Mouse (Mus musculus) stomach, postnatal 0 days (tissue): Measurements from ENCODE around the gene Dhrs7b. TPM values are rescaled to one million over a fixed set of nuclear protein-coding genes. Genes with fewer than 3 reads are reported as not detected.

Source experiments
- ATAC-seq: fragments of 200-750 bp; cut with Nextera tagmentation; 2 replicates; pipeline ENCODE4 v1.8.0; 2017; ENCODE audit not compliant: low FRiP score, low TSS enrichment
- DNase-seq: peaks from one replicate; pipeline ENCODE4 v3.0.0-alpha.2; 2016; ENCODE audit warnings: low spot score
- H3K27ac ChIP-seq: fragments of 300-500 bp; sonication (generic); replicated peaks from 2 replicates; pipeline ENCODE4 v1.5.1; 2014; ENCODE audit warnings: mild to moderate bottlenecking, control low read depth
- H3K27me3 ChIP-seq: fragments of 300-500 bp; sonication (generic); 2 replicates; pipeline ENCODE4 v1.6.1; 2014; ENCODE audit warnings: low read length; ENCODE audit not compliant: control insufficient read depth, insufficient read depth
- H3K36me3 ChIP-seq: fragments of 300-500 bp; sonication (generic); 2 replicates; pipeline ENCODE4 v1.6.1; 2014; ENCODE audit warnings: low read length, mixed read lengths; ENCODE audit not compliant: control insufficient read depth, insufficient read depth
- H3K4me1 ChIP-seq: fragments of 300-500 bp; sonication (generic); replicated peaks from 2 replicates; pipeline ENCODE4 v1.6.1; 2014; ENCODE audit warnings: antibody characterized with exemption; ENCODE audit not compliant: control insufficient read depth, insufficient read depth
- H3K4me2 ChIP-seq: fragments of 300-500 bp; sonication (generic); replicated peaks from 2 replicates; pipeline ENCODE4 v1.6.1; 2014; ENCODE audit warnings: low read depth, mild to moderate bottlenecking, control low read depth, moderate library complexity
- H3K4me3 ChIP-seq: fragments of 300-500 bp; sonication (generic); 2 replicates; pipeline ENCODE4 v1.5.1; 2014; ENCODE audit warnings: low read depth, low read length, control low read depth
- H3K9ac ChIP-seq: fragments of 300-500 bp; sonication (generic); 2 replicates; pipeline ENCODE4 v1.6.1; 2014; ENCODE audit warnings: mild to moderate bottlenecking, low read length, control low read depth, mixed read lengths
- H3K9me3 ChIP-seq: fragments of 300-500 bp; sonication (generic); 2 replicates; pipeline ENCODE4 v1.6.1; 2016; ENCODE audit warnings: low read length; ENCODE audit not compliant: control insufficient read depth
- CTCF ChIP-seq: IDR thresholded peaks from 2 replicates; pipeline ENCODE4 v1.5.1; 2016; ENCODE audit warnings: antibody characterized with exemption, low read depth, mild to moderate bottlenecking, moderate library complexity
- EP300 ChIP-seq: optimal IDR thresholded peaks from 2 replicates; pipeline ENCODE3; 2016; ENCODE audit warnings: antibody characterized with exemption
- WGBS: fragments of 180-500 bp; shearing (Covaris S2); extraction: QIAGEN DNeasy Blood & Tissue Kit; methylation state at CpG from one replicate; pipeline ENCODE4 v1.1.7; 2014; 5-methylcytosine and 5-hydroxymethylcytosine counted together
- polyA plus RNA-seq: library from polyadenylated mRNA; unstranded; fragments of >200 nt; fragmentation: Nextera tagmentation; extraction: Ambion mirVana; gene quantifications from 2 replicates; pipeline ENCODE4 v1.2.1, GENCODE M21; 2015

Dhrs7b gene
- polyA plus RNA-seq, 1 experiment from 2014 or later: 28.0 TPM

GRCm38 (mm10) chr11:60906449-60906848, 76.0 kb downstream of the Dhrs7b start:
- no peak overlapping the region for H3K27ac ChIP-seq
- TF ChIP-seq CTCF: no peak
- TF ChIP-seq EP300: no peak
- 84% methylated on average over 4 of the region's 4 CpGs for WGBS

GRCm38 (mm10) chr11:60908073-60908472, 77.6 kb downstream of the Dhrs7b start:
- ATAC-seq (no peak), DNase-seq (no peak)
- peak; percentile 56 for TF ChIP-seq CTCF
- TF ChIP-seq EP300: no peak
- Histone ChIP-seq H3K4me2 (no peak overlapping the region), H3K36me3 (peaks cover 11% of the 10 kb centered on the region), H3K4me3 (no peak overlapping the region), H3K9me3 (no peaks in the 10 kb centered on the region), H3K27me3 (no peaks in the 10 kb centered on the region), H3K27ac (no peak overlapping the region), H3K9ac (no peak overlapping the region), H3K4me1 (peaks cover 6% of the 10 kb centered on the region)
- WGBS: 67% methylated on average over 3 of the region's 3 CpGs

More at GRCm38 (mm10) chr11:60906449-60906848, 76.0 kb downstream of the Dhrs7b start:
- Histone ChIP-seq H3K27me3 (no peaks in the 10 kb centered on the region), H3K4me3 (no peak overlapping the region), H3K4me2 (no peak overlapping the region), H3K9ac (no peak overlapping the region), H3K9me3 (no peaks in the 10 kb centered on the region), H3K4me1 (no peaks in the 10 kb centered on the region), H3K36me3 (peaks cover 11% of the 10 kb centered on the region)
- DNase-seq: no peak
- ATAC-seq: no peak

- no peak for ATAC-seq
- WGBS: 67% methylated on average over 1 of the region's 1 CpGs
Observed at GRCm38 (mm10) chr11:60909626-60910025, 79.2 kb downstream of the Dhrs7b start.

More at GRCm38 (mm10) chr11:60909626-60910025, 79.2 kb downstream of the Dhrs7b start:
- Histone ChIP-seq H3K27me3 (no peaks in the 10 kb centered on the region), H3K9ac (no peak overlapping the region), H3K27ac (no peak overlapping the region), H3K4me3 (no peak overlapping the region), H3K4me1 (peaks cover 6% of the 10 kb centered on the region), H3K4me2 (no peak overlapping the region), H3K9me3 (no peaks in the 10 kb centered on the region), H3K36me3 (peaks cover 8% of the 10 kb centered on the region)
- TF ChIP-seq EP300: no peak
- no peak for TF ChIP-seq CTCF
- DNase-seq: no peak

Other genes with a start within 250 kb of the Dhrs7b start
- 13.6 and 14.4 TPM in 2 replicates for gene Llgl1, start 130.9 kb upstream of the Dhrs7b start, polyA plus RNA-seq
- 51.1 and 54.1 TPM in 2 replicates for gene Flii, start 103.4 kb upstream of the Dhrs7b start, polyA plus RNA-seq
- gene Mief2, start 102.2 kb upstream of the Dhrs7b start, polyA plus RNA-seq: 8.5 and 9.8 TPM in 2 replicates
- gene Top3a, start 53.3 kb upstream of the Dhrs7b start, polyA plus RNA-seq: 4.3 and 4.7 TPM in 2 replicates
- 1.7 and 1.9 TPM in 2 replicates for gene Smcr8, start 53.1 kb upstream of the Dhrs7b start, polyA plus RNA-seq
- 29.1 and 30.9 TPM in 2 replicates for gene Shmt1, start 18.9 kb upstream of the Dhrs7b start, polyA plus RNA-seq
- 39.8 and 42.1 TPM in 2 replicates for gene Tmem11, start 48.6 kb downstream of the Dhrs7b start, polyA plus RNA-seq
- 6.7 and 8.3 TPM in 2 replicates for gene Natd1, start 84.1 kb downstream of the Dhrs7b start, polyA plus RNA-seq
- gene Map2k3, start 101.4 kb downstream of the Dhrs7b start, polyA plus RNA-seq: 105 and 108 TPM in 2 replicates
- gene Kcnj12, start 191.9 kb downstream of the Dhrs7b start, polyA plus RNA-seq: 0.59 and 0.77 TPM in 2 replicates